Mouse (Mus musculus): ENCODE data around the gene Lipk.

Gene Lipk

GRCm38 (mm10) chr19:34008002-34008401 is at the start of gene Lipk:
Gene Lipk (plus strand): TSS chr19:34008290.
- DNase-seq (ENCODE audit: low spot score in 2 of 2), result no peak

GRCm38 (mm10) chr19:33960887-33961286 is 47.2 kb upstream of the Lipk start, which contains the start of gene Lipf:
Gene Lipf (plus strand): TSS chr19:33961187.
- DNase-seq (ENCODE audit: low spot score in 2 of 2), result no peak

GRCm38 (mm10) chr19:33979007-33979406 is 29.1 kb upstream of the Lipk start:
- DNase-seq (ENCODE audit: low spot score in 2 of 2), result no peak

GRCm38 (mm10) chr19:33983043-33983442 is 25.0 kb upstream of the Lipk start:
- DNase-seq (ENCODE audit: low spot score in 2 of 2), result no peak

- DNase-seq (ENCODE audit: low spot score in 2 of 2), result no peak
Observed at GRCm38 (mm10) chr19:34021440-34022172, 13.5 kb downstream of the Lipk start.

GRCm38 (mm10) chr19:34022759-34023158 is 14.7 kb downstream of the Lipk start:
- no peak for DNase-seq (ENCODE audit: low spot score in 2 of 2)

GRCm38 (mm10) chr19:34039731-34040130 is 31.6 kb downstream of the Lipk start:
- no peak for DNase-seq (ENCODE audit: low spot score in 2 of 2)

- DNase-seq (ENCODE audit: low spot score in 2 of 2), result no peak
Observed at GRCm38 (mm10) chr19:34043008-34043407, 34.9 kb downstream of the Lipk start.

GRCm38 (mm10) chr19:34049371-34050039 is 41.4 kb downstream of the Lipk start:
- no peak for DNase-seq (ENCODE audit: low spot score in 2 of 2)

GRCm38 (mm10) chr19:34051502-34051901 is 43.4 kb downstream of the Lipk start:
- no peak for DNase-seq (ENCODE audit: low spot score in 2 of 2)

GRCm38 (mm10) chr19:34063547-34063946 is 55.5 kb downstream of the Lipk start:
- no peak for DNase-seq (ENCODE audit: low spot score in 2 of 2)

GRCm38 (mm10) chr19:34064059-34064458 is 56.0 kb downstream of the Lipk start:
- DNase-seq (ENCODE audit: low spot score in 2 of 2), result no peak

GRCm38 (mm10) chr19:34066779-34067472 is 58.8 kb downstream of the Lipk start, which contains the start of gene Lipn:
Gene Lipn (plus strand): TSS chr19:34067358.
- no peak for DNase-seq (ENCODE audit: low spot score in 2 of 2)

GRCm38 (mm10) chr19:34074239-34074638 is 66.1 kb downstream of the Lipk start:
- no peak for DNase-seq (ENCODE audit: low spot score in 2 of 2)

GRCm38 (mm10) chr19:34078130-34078529 is 70.0 kb downstream of the Lipk start:
- DNase-seq (ENCODE audit: low spot score in 2 of 2), result no peak

GRCm38 (mm10) chr19:34089011-34089680 is 81.1 kb downstream of the Lipk start:
- no peak for DNase-seq (ENCODE audit: low spot score in 2 of 2)

GRCm38 (mm10) chr19:34095381-34095780 is 87.3 kb downstream of the Lipk start:
- no peak for DNase-seq (ENCODE audit: low spot score in 2 of 2)

GRCm38 (mm10) chr19:34096228-34096627 is 88.1 kb downstream of the Lipk start:
- DNase-seq (ENCODE audit: low spot score in 2 of 2), result no peak

All from urinary bladder, postnatal 4 days (tissue).